ENCODE assay signal across 7 mouse cellular contexts in genomic region chr6:85915141-85915538, GRCm38 (mm10). TPM values are rescaled to one million over a fixed set of nuclear protein-coding genes. Genes with fewer than 3 reads are reported as not detected.
DNase-seq lines count a peak whose midpoint lies in the region; ATAC-seq lines count a peak whose summit lies in the region.

No protein-coding gene starts in this region.

- H3K9me3 ChIP-seq in forebrain, embryonic 13.5 days (replicated peaks): no peaks in the 10 kb centered on the region
- no peaks in the 10 kb centered on the region for H3K9me3 ChIP-seq in liver, embryonic 12.5 days (replicated peaks)
- no peaks in the 10 kb centered on the region for H3K9me3 ChIP-seq in stomach, embryonic 16.5 days (replicated peaks; ENCODE audit: control insufficient read depth, low read length)

- peaks cover 19% of the 10 kb centered on the region for H3K4me1 ChIP-seq in forebrain, embryonic 13.5 days
- H3K4me1 ChIP-seq in liver, embryonic 12.5 days: peaks cover 26% of the 10 kb centered on the region
- peaks cover 12% of the 10 kb centered on the region for H3K4me1 ChIP-seq in stomach, embryonic 16.5 days (ENCODE audit: control insufficient read depth, insufficient read depth, low read length)

- 5% methylated on average over 11 of the region's 11 CpGs for WGBS in forebrain, embryonic 13.5 days
- 5% methylated on average over 11 of the region's 11 CpGs for WGBS in liver, embryonic 12.5 days (ENCODE audit: insufficient replicate concordance)
- WGBS in stomach, embryonic 16.5 days: 3% methylated on average over 11 of the region's 11 CpGs

- peak; percentile 8 for DNase-seq in left cerebral cortex, postnatal 25 days (ENCODE audit: low spot score in 2 of 2)
- DNase-seq in left cerebral cortex, postnatal 4 days: no peak
- DNase-seq in brain, adult 2 months (ENCODE audit: low read depth, low spot score): peak; percentile 43
- no peak for DNase-seq in adrenal gland, postnatal 4 days (ENCODE audit: low spot score in 2 of 2)

- ATAC-seq in forebrain, embryonic 13.5 days: peak; percentile 27; the same call in 1 of the 2 replicates
- no peak for ATAC-seq in liver, embryonic 12.5 days
- no peak for ATAC-seq in stomach, embryonic 16.5 days (ENCODE audit: insufficient read depth, low FRiP score)

- peak overlapping the region; percentile 78; the same call in 1 of the 2 replicates for H3K27ac ChIP-seq in forebrain, embryonic 13.5 days
- peak overlapping the region; percentile 90 for H3K27ac ChIP-seq in liver, embryonic 12.5 days
- peak overlapping the region; percentile 92 for H3K27ac ChIP-seq in stomach, embryonic 16.5 days (ENCODE audit: low read length)

- no peaks in the 10 kb centered on the region for H3K36me3 ChIP-seq in forebrain, embryonic 13.5 days (ENCODE audit: poor library complexity, severe bottlenecking)
- peaks cover under 1% of the 10 kb centered on the region; the same call in 1 of the 2 replicates for H3K36me3 ChIP-seq in liver, embryonic 12.5 days
- no peaks in the 10 kb centered on the region for H3K36me3 ChIP-seq in stomach, embryonic 16.5 days (ENCODE audit: control insufficient read depth, insufficient read depth, low read length)

- intact Hi-C loops in left cerebral cortex, postnatal 25 days (cut with DNase I): loop anchor here (10.0 kb wide), 2 partner anchors 330 to 460 kb away; partner anchors contain the start of genes Alms1, Cct7 and Pradc1
- intact Hi-C loops in left cerebral cortex, postnatal 4 days (cut with DNase I): no loop called here

- peak overlapping the region; percentile 82 for H3K4me2 ChIP-seq in forebrain, embryonic 13.5 days
- H3K4me2 ChIP-seq in liver, embryonic 12.5 days: peak overlapping the region; percentile 71
- H3K4me2 ChIP-seq in stomach, embryonic 16.5 days (ENCODE audit: low read depth, low read length): peak overlapping the region; percentile 87

- H3K27me3 ChIP-seq in forebrain, embryonic 13.5 days: no peaks in the 10 kb centered on the region
- H3K27me3 ChIP-seq in liver, embryonic 12.5 days (replicated peaks): no peaks in the 10 kb centered on the region
- H3K27me3 ChIP-seq in stomach, embryonic 16.5 days (ENCODE audit: control insufficient read depth, insufficient read depth, low read length): no peaks in the 10 kb centered on the region

- peak overlapping the region; percentile 81 for H3K9ac ChIP-seq in forebrain, embryonic 13.5 days
- H3K9ac ChIP-seq in liver, embryonic 12.5 days: peak overlapping the region; percentile 80
- peak overlapping the region; percentile 83 for H3K9ac ChIP-seq in stomach, embryonic 16.5 days (ENCODE audit: low read length)

- H3K4me3 ChIP-seq in forebrain, embryonic 13.5 days: peak overlapping the region; percentile 62
- peak overlapping the region; percentile 73 for H3K4me3 ChIP-seq in liver, embryonic 12.5 days
- peak overlapping the region; percentile 72 for H3K4me3 ChIP-seq in stomach, embryonic 16.5 days (replicated peaks; ENCODE audit: low read length)

RNA-seq across cellular contexts. Expression of gene Nat8f1, which starts 0.3 kb away (rescaled TPM):
- 10 to 100 TPM; 30.5 to 30.7 TPM for total RNA-seq in left cerebral cortex, postnatal 25 days (2021)
- total RNA-seq in left cerebral cortex, postnatal 4 days (2021): 1 to 10 TPM; 5.6 to 7.3 TPM
- 9.2 and 10.8 TPM in 2 replicates for polyA plus RNA-seq in forebrain, embryonic 13.5 days (2015; fragmentation: Nextera tagmentation; extraction: Ambion mirVana)
- 3.4 and 4.5 TPM in 2 replicates for polyA plus RNA-seq in liver, embryonic 12.5 days (2016; fragmentation: Nextera tagmentation; extraction: Ambion mirVana)
- 6.9 and 7.4 TPM in 2 replicates for polyA plus RNA-seq in stomach, embryonic 16.5 days (2015; fragmentation: Nextera tagmentation; extraction: Ambion mirVana)
- 10 to 100 TPM; 36.4 to 36.9 TPM for total RNA-seq in adrenal gland, postnatal 4 days (2021)

RNA-seq across cellular contexts. Expression of gene Tprkb, which starts 3.5 kb away (rescaled TPM):
- total RNA-seq in left cerebral cortex, postnatal 25 days (2021): 10 to 100 TPM; 47.6 to 53.0 TPM
- total RNA-seq in left cerebral cortex, postnatal 4 days (2021): 10 to 100 TPM; 44.3 to 49.1 TPM
- polyA plus RNA-seq in forebrain, embryonic 13.5 days (2015; fragmentation: Nextera tagmentation; extraction: Ambion mirVana): 42.5 and 47.6 TPM in 2 replicates
- 29.6 and 31.1 TPM in 2 replicates for polyA plus RNA-seq in liver, embryonic 12.5 days (2016; fragmentation: Nextera tagmentation; extraction: Ambion mirVana)
- polyA plus RNA-seq in stomach, embryonic 16.5 days (2015; fragmentation: Nextera tagmentation; extraction: Ambion mirVana): 28.1 and 30.8 TPM in 2 replicates
- total RNA-seq in adrenal gland, postnatal 4 days (2021): 10 to 100 TPM; 61.8 to 65.7 TPM

RNA-seq across cellular contexts. Expression of gene Nat8f4, which starts 10.5 kb away (rescaled TPM):
- total RNA-seq in left cerebral cortex, postnatal 25 days (2021): 1 to 10 TPM; 6.5 TPM
- total RNA-seq in left cerebral cortex, postnatal 4 days (2021): 1 to 10 TPM; 3.6 to 4.7 TPM
- polyA plus RNA-seq in forebrain, embryonic 13.5 days (2015; fragmentation: Nextera tagmentation; extraction: Ambion mirVana): 7.5 and 8.1 TPM in 2 replicates
- polyA plus RNA-seq in liver, embryonic 12.5 days (2016; fragmentation: Nextera tagmentation; extraction: Ambion mirVana): 0.81 and 1.2 TPM in 2 replicates
- polyA plus RNA-seq in stomach, embryonic 16.5 days (2015; fragmentation: Nextera tagmentation; extraction: Ambion mirVana): 3.8 and 4.5 TPM in 2 replicates
- 10 to 100 TPM; 15.0 to 18.0 TPM for total RNA-seq in adrenal gland, postnatal 4 days (2021)

RNA-seq across cellular contexts. Expression of gene Nat8f2, which starts 46.2 kb away (rescaled TPM):
- 1 to 10 TPM; 1.0 to 2.1 TPM for total RNA-seq in left cerebral cortex, postnatal 25 days (2021)
- under 1 TPM; 0.56 to 0.76 TPM for total RNA-seq in left cerebral cortex, postnatal 4 days (2021)
- not detected in 2 replicates for polyA plus RNA-seq in forebrain, embryonic 13.5 days (2015; fragmentation: Nextera tagmentation; extraction: Ambion mirVana)
- polyA plus RNA-seq in liver, embryonic 12.5 days (2016; fragmentation: Nextera tagmentation; extraction: Ambion mirVana): 0.04 TPM in 1 of 2 replicates, not detected in the other
- polyA plus RNA-seq in stomach, embryonic 16.5 days (2015; fragmentation: Nextera tagmentation; extraction: Ambion mirVana): 0.04 TPM in 1 of 2 replicates, not detected in the other
- 1 to 10 TPM; 1.1 to 1.2 TPM for total RNA-seq in adrenal gland, postnatal 4 days (2021)

RNA-seq across cellular contexts. Expression of gene Dusp11, which starts 46.3 kb away (rescaled TPM):
- total RNA-seq in left cerebral cortex, postnatal 25 days (2021): 10 to 100 TPM; 69.9 to 89.7 TPM
- total RNA-seq in left cerebral cortex, postnatal 4 days (2021): 100 to 1,000 TPM in 1 of 2 experiments, 10 to 100 TPM in 1; 98.3 to 114 TPM
- polyA plus RNA-seq in forebrain, embryonic 13.5 days (2015; fragmentation: Nextera tagmentation; extraction: Ambion mirVana): 36.9 and 43.5 TPM in 2 replicates
- 37.2 and 38.0 TPM in 2 replicates for polyA plus RNA-seq in liver, embryonic 12.5 days (2016; fragmentation: Nextera tagmentation; extraction: Ambion mirVana)
- 48.3 and 50.1 TPM in 2 replicates for polyA plus RNA-seq in stomach, embryonic 16.5 days (2015; fragmentation: Nextera tagmentation; extraction: Ambion mirVana)
- total RNA-seq in adrenal gland, postnatal 4 days (2021): 100 to 1,000 TPM in 1 of 2 experiments, 10 to 100 TPM in 1; 96.9 to 102 TPM

Comparison
In these comparisons a context has a peak if more than half of its experiments do, and no peak if none do; other contexts are left out.
1. DNase-seq: peak in left cerebral cortex, postnatal 25 days (2 of 2) and brain, adult 2 months (single experiment); none in left cerebral cortex, postnatal 4 days (single experiment) and adrenal gland, postnatal 4 days (0 of 2).
2. Peak in every context shown above with its lines, with median percentiles within 50 percentile points of each other: H3K27ac ChIP-seq, H3K4me2 ChIP-seq, H3K4me3 ChIP-seq and H3K9ac ChIP-seq.